In genomic region chr6:95551000-95551399, GRCm38 (mm10) we compare ENCODE assay signal across 19 mouse cellular contexts.
DNase-seq lines count a peak whose midpoint lies in the region; ATAC-seq and TF ChIP-seq lines count a peak whose summit lies in the region.
"Had no signal": no experiment of that assay in that cellular context is flagged by ENCODE, and none has a peak within 500 bp of the region (broad histone marks: within the 10 kb centered on the region; RNA-seq: fewer than 3 reads in every experiment).

No protein-coding gene starts in this region.

- no peaks in the 10 kb centered on the region for H3K27me3 ChIP-seq in hindbrain, embryonic 11.5 days (ENCODE audit: control insufficient read depth, insufficient read depth, low read length)
- no peaks in the 10 kb centered on the region; the same call in 1 of the 2 replicates for H3K27me3 ChIP-seq in hindbrain, postnatal 0 days (ENCODE audit: insufficient read depth, low read length)
- H3K27me3 ChIP-seq: intestine, embryonic 15.5 days had no signal

- H3K9ac ChIP-seq in hindbrain, embryonic 11.5 days (ENCODE audit: low read depth, low read length), result no peak overlapping the region
- H3K9ac ChIP-seq in hindbrain, postnatal 0 days (replicated peaks; ENCODE audit: low read length), result no peak overlapping the region
- H3K9ac ChIP-seq: forebrain, postnatal 0 days; intestine, embryonic 15.5 days had no signal

- H3K4me1 ChIP-seq in hindbrain, embryonic 11.5 days (replicated peaks; ENCODE audit: control insufficient read depth, insufficient read depth, low read length), result 0 out of 2 replicates have a peak, but pooled peaks cover 2% of the 10 kb centered on the region
- peaks cover 10% of the 10 kb centered on the region; the same call in 1 of the 2 replicates for H3K4me1 ChIP-seq in hindbrain, postnatal 0 days (ENCODE audit: insufficient read depth, low read length)
- H3K4me1 ChIP-seq: intestine, embryonic 15.5 days had no signal

- TF ChIP-seq CTCF in hindbrain, postnatal 0 days (IDR thresholded peaks at IDR 0.05; ENCODE audit: low read depth), result no peak

- 49% methylated on average over 4 of the region's 4 CpGs for WGBS in hindbrain, embryonic 11.5 days
- 46% methylated on average over 4 of the region's 4 CpGs for WGBS in hindbrain, postnatal 0 days

- H3K27ac ChIP-seq in hindbrain, embryonic 11.5 days (ENCODE audit: low read depth, low read length), result no peak overlapping the region
- H3K27ac ChIP-seq in hindbrain, postnatal 0 days, result no peak overlapping the region
- H3K27ac ChIP-seq: intestine, embryonic 15.5 days; kidney, postnatal 0 days; layer of hippocampus, adult 2 months had no signal

- H3K36me3 ChIP-seq in hindbrain, embryonic 11.5 days (ENCODE audit: control insufficient read depth, insufficient read depth, low read length), result no peaks in the 10 kb centered on the region
- H3K36me3 ChIP-seq in hindbrain, postnatal 0 days (ENCODE audit: insufficient read depth, low read length), result no peaks in the 10 kb centered on the region
- H3K36me3 ChIP-seq: intestine, embryonic 15.5 days had no signal

- DNase-seq in hindbrain, embryonic 11.5 days (ENCODE audit: low spot score), result peak; percentile 26
- no peak for DNase-seq in hindbrain, postnatal 0 days (ENCODE audit: low spot score)
- DNase-seq in ovary, postnatal 36 days (ENCODE audit: low spot score), result peak; percentile 8
- DNase-seq in ovary, postnatal 14 days (ENCODE audit: low spot score), result no peak
- DNase-seq in embryo, embryonic 10 days (ENCODE audit: low spot score), result peak; percentile 34
- DNase-seq in frontal cortex, postnatal 36 days (ENCODE audit: low spot score in 2 of 2), result no peak
- DNase-seq in adipocyte (ENCODE audit: low spot score), result no peak
- DNase-seq: cerebellum, adult 2 months; forebrain, postnatal 0 days; gastrocnemius, postnatal 36 days; heart, postnatal 36 days; right cerebral cortex, postnatal 14 days had no signal

- ATAC-seq in hindbrain, embryonic 11.5 days (ENCODE audit: low FRiP score), result peak; percentile 53
- no peak for ATAC-seq in hindbrain, postnatal 0 days
- ATAC-seq: forebrain, postnatal 0 days; intestine, embryonic 15.5 days had no signal

- no peaks in the 10 kb centered on the region for H3K9me3 ChIP-seq in hindbrain, embryonic 11.5 days (ENCODE audit: control insufficient read depth, low read length)
- no peaks in the 10 kb centered on the region for H3K9me3 ChIP-seq in hindbrain, postnatal 0 days (ENCODE audit: low read length)
- H3K9me3 ChIP-seq: G1E; intestine, embryonic 15.5 days had no signal

- H3K4me3 ChIP-seq in hindbrain, embryonic 11.5 days (ENCODE audit: low read depth, low read length), result no peak overlapping the region
- H3K4me3 ChIP-seq in hindbrain, postnatal 0 days (ENCODE audit: low read length), result no peak overlapping the region
- H3K4me3 ChIP-seq: erythroblast, embryonic 14.5 days; intestine, embryonic 15.5 days; layer of hippocampus, adult 2 months had no signal

- no peak overlapping the region for H3K4me2 ChIP-seq in hindbrain, embryonic 11.5 days (replicated peaks; ENCODE audit: low read depth, low read length)
- no peak overlapping the region for H3K4me2 ChIP-seq in hindbrain, postnatal 0 days (ENCODE audit: low read depth, low read length)
- H3K4me2 ChIP-seq: heart, embryonic 11.5 days; intestine, embryonic 15.5 days; midbrain, embryonic 11.5 days had no signal

Comparison
In these comparisons a context has a peak if more than half of its experiments do, and no peak if none do; other contexts are left out.
1. DNase-seq: peak in hindbrain, embryonic 11.5 days (single experiment), ovary, postnatal 36 days (single experiment) and embryo, embryonic 10 days (single experiment); none in hindbrain, postnatal 0 days (single experiment), ovary, postnatal 14 days (single experiment), frontal cortex, postnatal 36 days (0 of 2) and adipocyte (single experiment).